Mouse (Mus musculus) small intestine, adult 2 months (tissue): ENCODE data around the gene Togaram2.

Experiments used
- CTCF ChIP-seq: fragments of 200-500 bp; IDR thresholded peaks from 2 replicates; pipeline ENCODE4 v1.5.1; 2012; ENCODE audit warnings: low read depth, mild to moderate bottlenecking, control low read depth, inconsistent platforms, low read length, moderate library complexity, mixed read lengths; ENCODE audit not compliant: insufficient replicate concordance, insufficient read length; ENCODE audit errors: extremely low read depth
- POLR2A ChIP-seq: fragments of 200-500 bp; IDR thresholded peaks from 2 replicates; pipeline ENCODE4 v1.6.1; 2012; ENCODE audit warnings: low read depth, mild to moderate bottlenecking, control low read depth, inconsistent platforms, low read length, moderate library complexity

DNA sequence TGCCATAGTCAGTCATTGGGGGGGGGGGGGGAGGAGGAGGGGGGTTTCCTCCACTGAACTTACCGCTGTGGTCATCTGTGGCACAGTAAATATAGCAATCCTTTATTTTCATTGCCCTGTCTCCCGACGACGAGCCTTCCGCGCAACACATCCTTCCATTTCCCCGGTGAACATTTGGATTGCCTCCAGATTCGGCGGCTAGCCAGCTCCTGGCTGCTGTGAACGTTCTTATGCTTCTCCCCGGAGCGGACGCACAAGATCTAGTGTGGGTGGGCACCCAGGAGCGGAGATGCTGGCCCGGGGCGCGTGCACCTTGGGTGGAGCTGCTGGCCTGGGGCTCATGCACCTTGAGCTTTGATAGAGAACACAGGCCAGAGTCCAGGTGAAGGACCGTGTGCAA lies 1.8 kb downstream of the Togaram2 start:
- TF ChIP-seq CTCF (no peak), POLR2A (no peak)
